Mouse (Mus musculus): ENCODE measurements around the gene Armc9.

DNA sequence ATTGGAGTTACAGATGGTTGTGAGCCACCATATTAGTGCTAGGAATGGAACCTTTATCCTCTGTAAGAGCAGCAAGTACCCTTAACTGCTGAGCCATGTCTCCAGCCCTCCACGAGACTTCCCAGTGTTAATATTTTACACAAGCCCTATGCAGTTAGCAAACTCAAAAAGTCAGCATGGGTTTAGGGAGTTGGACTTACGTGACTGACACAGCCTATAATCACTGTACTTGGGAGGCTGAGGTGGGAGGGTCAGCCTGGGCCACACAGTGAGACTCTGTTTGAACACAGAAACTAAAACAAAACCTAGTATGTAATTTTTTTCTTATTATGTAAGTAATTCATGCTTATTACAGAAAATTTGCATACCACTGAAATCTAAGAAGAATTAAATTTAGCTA, 33.7 kb downstream of the Armc9 start:
- no peak for TF ChIP-seq CTCF (IDR thresholded peaks at IDR 0.05; ENCODE audit: control insufficient read depth, insufficient read depth, low read length)
- no peak for TF ChIP-seq POLR2A (IDR thresholded peaks at IDR 0.05; ENCODE audit: borderline replicate concordance, control insufficient read depth, low read depth, low read length)
